Mouse (Mus musculus): ENCODE results near the gene Ccdc86. TPM values are rescaled to one million over a fixed set of nuclear protein-coding genes. Genes with fewer than 3 reads are reported as not detected.

Gene Ccdc86
- total RNA-seq (2022) = 10 to 100 TPM; 13.4 to 14.5 (median 13.9) TPM

DNA sequence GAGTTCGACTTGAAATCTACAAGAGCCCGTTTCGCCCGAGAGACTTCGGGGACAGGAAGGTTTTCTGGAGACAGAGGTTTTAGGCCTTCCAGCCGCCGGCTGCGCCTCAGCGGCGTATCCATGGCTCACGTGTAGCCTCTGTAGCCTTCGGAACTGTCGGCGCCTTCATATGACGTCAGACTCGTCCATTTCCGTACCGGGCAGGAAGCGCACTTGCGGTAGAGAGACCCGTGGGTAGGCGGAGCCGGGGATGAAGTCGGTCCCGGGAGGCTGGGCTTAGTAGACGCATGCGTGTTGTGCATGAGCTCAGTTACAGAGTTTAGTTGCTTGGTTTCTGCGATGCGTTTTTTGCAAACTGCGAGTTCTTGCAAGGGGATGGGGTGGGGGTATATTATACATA, at the start of gene Ccdc86:
Gene Ccdc86 (minus strand): TSS at position 155 of the 400 bp plus-strand sequence.
- peak; percentile 88 to 93 for DNase-seq (ENCODE audit: low spot score in 2 of 2)

DNA sequence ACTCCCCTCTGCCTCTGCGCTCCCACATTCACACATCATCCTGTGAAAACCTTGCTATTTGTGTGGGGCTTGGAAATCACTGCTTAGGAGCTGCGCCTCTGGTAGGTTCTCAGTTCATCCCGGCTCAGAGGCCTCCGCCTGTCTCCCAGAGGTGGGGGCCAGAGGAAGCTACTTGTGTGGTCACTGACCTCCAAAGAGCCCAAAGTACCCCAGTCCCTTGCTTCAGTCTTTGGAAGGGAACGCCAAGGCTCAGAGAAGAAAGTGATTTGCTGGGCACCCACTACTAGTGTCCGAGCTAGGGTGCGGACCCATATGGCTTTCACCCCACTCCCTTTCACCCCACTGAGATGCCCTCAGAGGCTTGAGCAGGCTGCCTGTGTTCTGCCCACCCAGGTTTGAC, 44.1 kb upstream of the Ccdc86 start, which contains the start of gene Ms4a15:
Gene Ms4a15 (minus strand): TSS at position 101 of the 400 bp plus-strand sequence.
- DNase-seq (ENCODE audit: low spot score in 2 of 2) = no peak

GRCm38 (mm10) chr19:10991911-10992310, 42.8 kb upstream of the Ccdc86 start:
- DNase-seq (ENCODE audit: low spot score in 2 of 2) = no peak

DNA sequence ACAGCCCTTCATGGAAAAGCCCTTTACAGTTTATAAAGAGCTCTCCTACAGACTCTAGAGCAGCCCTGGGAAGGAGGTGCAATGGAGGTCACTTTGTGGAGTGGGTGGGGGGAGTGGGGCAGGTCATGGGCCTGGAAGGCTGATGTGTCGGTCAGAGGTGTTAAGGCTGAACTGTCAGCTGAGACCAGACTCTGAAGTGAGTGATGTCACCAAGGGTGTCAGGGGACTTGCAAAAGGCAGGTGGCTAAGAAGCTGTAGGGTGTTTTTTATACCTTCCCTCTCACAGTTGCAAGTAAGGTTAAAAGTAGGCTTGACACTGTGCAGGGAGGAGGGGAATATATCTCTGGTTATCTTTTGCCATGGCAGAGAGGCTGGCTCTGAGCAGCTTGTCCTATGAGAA, 41.7 kb upstream of the Ccdc86 start:
- no peak for DNase-seq (ENCODE audit: low spot score in 2 of 2)

DNA sequence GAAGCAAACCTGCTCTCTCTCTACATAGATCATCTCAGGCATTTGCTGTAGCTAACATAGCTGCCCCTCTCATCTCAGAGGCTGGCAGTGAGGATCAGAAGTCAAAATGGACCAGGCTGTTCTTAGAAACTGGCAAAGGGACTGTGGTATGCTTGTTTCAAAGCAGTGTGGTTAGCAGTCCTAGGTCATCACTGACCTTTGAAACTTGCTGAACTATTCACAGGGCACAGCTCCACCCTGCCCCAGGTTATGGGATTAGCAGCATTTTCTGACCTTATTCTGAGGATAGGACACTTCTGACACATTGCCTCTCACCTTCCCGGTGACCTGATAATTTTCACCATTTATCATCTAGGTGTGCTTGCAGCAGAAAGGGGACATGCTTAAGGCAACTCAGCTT, 39.5 kb upstream of the Ccdc86 start:
- no peak for DNase-seq (ENCODE audit: low spot score in 2 of 2)

- DNase-seq (ENCODE audit: low spot score in 2 of 2) = no peak
These were observed 36.8 kb upstream of the Ccdc86 start for GRCm38 (mm10) chr19:10985889-10986288.

- DNase-seq (ENCODE audit: low spot score in 2 of 2) = no peak
These were observed 35.5 kb upstream of the Ccdc86 start for GRCm38 (mm10) chr19:10984551-10984950.

- DNase-seq (ENCODE audit: low spot score in 2 of 2) = no peak
These were observed 34.1 kb upstream of the Ccdc86 start for GRCm38 (mm10) chr19:10983146-10983545.

GRCm38 (mm10) chr19:10980210-10980609, 31.1 kb upstream of the Ccdc86 start:
- no peak for DNase-seq (ENCODE audit: low spot score in 2 of 2)

- peak; percentile 46 to 65 for DNase-seq (ENCODE audit: low spot score in 2 of 2)
These were observed 30.4 kb upstream of the Ccdc86 start for GRCm38 (mm10) chr19:10979184-10980168.

GRCm38 (mm10) chr19:10976318-10976717, 27.3 kb upstream of the Ccdc86 start:
- no peak for DNase-seq (ENCODE audit: low spot score in 2 of 2)

- no peak for DNase-seq (ENCODE audit: low spot score in 2 of 2)
These were observed 26.1 kb upstream of the Ccdc86 start for GRCm38 (mm10) chr19:10975187-10975586.

- no peak for DNase-seq (ENCODE audit: low spot score in 2 of 2)
These were observed 25.3 kb upstream of the Ccdc86 start, which contains the start of gene Ms4a10 for GRCm38 (mm10) chr19:10974238-10974865. Gene Ms4a10 (minus strand): TSS chr19:10974670.

DNA sequence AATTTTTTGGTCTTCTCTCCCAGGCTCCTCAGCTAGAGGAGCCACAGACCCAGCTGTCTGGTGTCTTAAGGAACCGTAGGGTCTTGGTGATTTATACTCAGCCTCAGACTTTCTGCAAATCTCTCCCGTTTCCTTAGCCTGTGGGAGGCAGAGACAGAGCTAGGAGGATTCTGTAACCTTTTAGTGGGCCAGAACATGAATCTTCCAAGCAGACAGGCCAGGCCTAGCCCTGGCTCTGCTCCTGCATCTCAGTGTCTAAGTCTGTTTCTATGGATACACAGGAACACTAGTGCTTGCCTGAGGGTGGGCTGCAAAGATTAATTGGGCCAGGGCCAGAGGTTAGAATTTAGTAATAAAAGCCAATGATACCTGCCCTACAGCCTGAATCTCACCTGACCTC, 24.1 kb upstream of the Ccdc86 start:
- DNase-seq (ENCODE audit: low spot score in 2 of 2) = no peak

GRCm38 (mm10) chr19:10972660-10973059, 23.6 kb upstream of the Ccdc86 start:
- no peak for DNase-seq (ENCODE audit: low spot score in 2 of 2)

GRCm38 (mm10) chr19:10970457-10970856, 21.4 kb upstream of the Ccdc86 start:
- no peak for DNase-seq (ENCODE audit: low spot score in 2 of 2)

GRCm38 (mm10) chr19:10968578-10968977, 19.5 kb upstream of the Ccdc86 start:
- no peak for DNase-seq (ENCODE audit: low spot score in 2 of 2)

DNA sequence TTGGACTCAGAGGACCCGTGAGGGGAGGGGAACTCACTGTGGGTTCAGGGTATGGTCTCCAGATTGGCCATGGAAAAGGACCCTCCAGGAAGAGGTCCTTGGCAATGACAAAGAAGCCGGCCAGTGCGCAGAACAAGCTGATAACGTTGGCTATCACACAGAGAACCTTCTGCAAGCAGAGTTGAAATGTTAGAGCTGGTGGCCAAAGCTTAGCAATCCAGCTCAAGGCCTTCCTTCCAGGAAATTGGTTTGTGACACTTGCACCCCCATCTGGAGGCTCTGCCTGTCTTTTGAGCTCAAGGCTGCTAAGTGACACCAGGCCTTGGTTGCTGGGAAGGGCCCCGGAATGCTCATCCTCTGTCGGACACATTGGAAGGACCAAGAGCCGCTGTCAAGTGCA, 16.7 kb upstream of the Ccdc86 start:
- no peak for DNase-seq (ENCODE audit: low spot score in 2 of 2)

- DNase-seq (ENCODE audit: low spot score in 2 of 2) = no peak
These were observed 10.9 kb upstream of the Ccdc86 start for GRCm38 (mm10) chr19:10959978-10960346.

GRCm38 (mm10) chr19:10959085-10959977, 10.3 kb upstream of the Ccdc86 start:
- peak in 1 of 2 experiments; percentile 35 for DNase-seq (ENCODE audit: low spot score in 2 of 2)

Data from gastrocnemius, adult 8-10 months (tissue).